Mouse (Mus musculus): ENCODE results near the gene Rnf11. TPM values are rescaled to one million over a fixed set of nuclear protein-coding genes. Genes with fewer than 3 reads are reported as not detected.
A peak's percentile ranks its signal among the peaks of the same experiment; 100 is the strongest.
"Not testable (repeated sequence)": the region's sequence is repeated elsewhere in the genome, so short reads cannot be mapped to it uniquely, and the experiment has no call there.

Rnf11 gene
- polyA plus RNA-seq, 1 experiment from 2014 or later: 25.2 TPM

GRCm38 (mm10) chr4:109405415-109405814, 79.1 kb downstream of the Rnf11 start:
- H3K9me3 ChIP-seq (ENCODE audit: control insufficient read depth, low read length): no peaks in the 10 kb centered on the region
- DNase-seq (ENCODE audit: low spot score) (no peak), ATAC-seq (replicated peaks; ENCODE audit: low FRiP score) (0 out of 2 replicates have a peak, but pooled peaks have one; percentile 11)
- peak overlapping the region; percentile 71 for H3K4me3 ChIP-seq (ENCODE audit: low read depth, low read length)
- no peaks in the 10 kb centered on the region for H3K27me3 ChIP-seq (replicated peaks; ENCODE audit: control insufficient read depth, insufficient read depth, low read length)
- 63% methylated on average over 8 of the region's 8 CpGs for WGBS
- peaks cover 32% of the 10 kb centered on the region for H3K4me1 ChIP-seq (replicated peaks; ENCODE audit: control insufficient read depth, insufficient read depth, low read length)
- H3K36me3 ChIP-seq (ENCODE audit: control insufficient read depth, insufficient read depth, low read length): peaks cover 11% of the 10 kb centered on the region
- H3K4me2 ChIP-seq: peak overlapping the region; percentile 99
- peak overlapping the region; percentile 87 for H3K27ac ChIP-seq (ENCODE audit: low read depth, low read length)
- H3K9ac ChIP-seq (ENCODE audit: low read depth, low read length): peak overlapping the region; percentile 84

GRCm38 (mm10) chr4:109404908-109405307, 79.6 kb downstream of the Rnf11 start:
- 81% methylated on average over 3 of the region's 3 CpGs for WGBS
- Histone ChIP-seq H3K4me1 (replicated peaks; ENCODE audit: control insufficient read depth, insufficient read depth, low read length) (peaks cover 27% of the 10 kb centered on the region), H3K4me3 (ENCODE audit: low read depth, low read length) (peak overlapping the region; percentile 71), H3K27ac (ENCODE audit: low read depth, low read length) (peak overlapping the region; percentile 87; the same call in 1 of the 2 replicates), H3K4me2 (peak overlapping the region; percentile 99), H3K9ac (ENCODE audit: low read depth, low read length) (peak overlapping the region; percentile 84; the same call in 1 of the 2 replicates), H3K36me3 (ENCODE audit: control insufficient read depth, insufficient read depth, low read length) (peaks cover 11% of the 10 kb centered on the region)
- not testable (repeated sequence) for H3K27me3 ChIP-seq (replicated peaks; ENCODE audit: control insufficient read depth, insufficient read depth, low read length); DNase-seq (ENCODE audit: low spot score); H3K9me3 ChIP-seq (ENCODE audit: control insufficient read depth, low read length); ATAC-seq (replicated peaks; ENCODE audit: low FRiP score)

GRCm38 (mm10) chr4:109401176-109401689, 83.3 kb downstream of the Rnf11 start:
- Histone ChIP-seq H3K4me3 (ENCODE audit: low read depth, low read length) (no peak overlapping the region), H3K4me2 (no peak overlapping the region), H3K9ac (ENCODE audit: low read depth, low read length) (no peak overlapping the region), H3K27me3 (replicated peaks; ENCODE audit: control insufficient read depth, insufficient read depth, low read length) (no peaks in the 10 kb centered on the region), H3K36me3 (ENCODE audit: control insufficient read depth, insufficient read depth, low read length) (peaks cover 11% of the 10 kb centered on the region), H3K9me3 (ENCODE audit: control insufficient read depth, low read length) (no peaks in the 10 kb centered on the region), H3K27ac (ENCODE audit: low read depth, low read length) (no peak overlapping the region), H3K4me1 (replicated peaks; ENCODE audit: control insufficient read depth, insufficient read depth, low read length) (peaks cover 6% of the 10 kb centered on the region)
- ATAC-seq (replicated peaks; ENCODE audit: low FRiP score): no peak
- no peak for DNase-seq (ENCODE audit: low spot score)
- 65% methylated on average over 5 of the region's 5 CpGs for WGBS

Other genes with a start within 250 kb of the Rnf11 start
- 70.4 and 79.8 TPM in 2 replicates for gene Eps15, start 204.5 kb downstream of the Rnf11 start, polyA plus RNA-seq (2014; fragmentation: Nextera tagmentation; extraction: Ambion mirVana)
- gene Ttc39a, start 78.1 kb downstream of the Rnf11 start, polyA plus RNA-seq (2014; fragmentation: Nextera tagmentation; extraction: Ambion mirVana): 10.9 and 12.0 TPM in 2 replicates
- gene 4930522H14Rik, start 46.6 kb upstream of the Rnf11 start, polyA plus RNA-seq (2014; fragmentation: Nextera tagmentation; extraction: Ambion mirVana): not detected in 2 replicates
- 6.8 and 7.3 TPM in 2 replicates for gene Cdkn2c, start 182.5 kb upstream of the Rnf11 start, polyA plus RNA-seq (2014; fragmentation: Nextera tagmentation; extraction: Ambion mirVana)
- 28.7 and 32.6 TPM in 2 replicates for gene Faf1, start 191.9 kb upstream of the Rnf11 start, polyA plus RNA-seq (2014; fragmentation: Nextera tagmentation; extraction: Ambion mirVana)

Data from liver, embryonic 11.5 days (tissue).